Mouse (Mus musculus) T-helper 17 cell (primary cell): ENCODE data around the gene Prss29.

Source experiments
- in situ Hi-C, 2 experiments: fragments of 300-600 bp; cut with MboI, MseI; formaldehyde crosslinking; loops; 1 replicate in 1 of 2; 2 replicates in 1 of 2; pipeline ENCODE4 v1.15.1; 2025; ENCODE audit warnings: high pct_unique_total_duplicates in 2 of 2

The Prss29 gene

DNA sequence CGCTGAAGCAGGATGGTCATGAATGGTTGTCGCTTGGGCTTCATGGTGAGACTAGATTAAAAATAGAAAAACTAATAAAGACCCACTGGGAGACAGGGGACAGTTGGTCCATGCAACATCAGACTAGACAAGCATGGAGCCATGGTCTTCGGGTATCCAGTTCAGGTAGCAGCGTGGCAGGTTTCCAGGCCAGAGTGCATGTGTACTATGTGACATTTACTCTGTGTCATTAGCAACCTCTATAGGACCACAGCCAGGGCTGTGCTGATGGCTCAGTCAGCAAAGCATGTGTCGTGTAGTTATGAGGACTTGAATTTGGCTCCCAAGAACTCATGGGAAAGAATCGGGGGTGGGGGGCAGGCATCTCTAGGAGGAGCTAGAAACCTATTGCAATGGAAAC lies 21.5 kb downstream of the Prss29 start:
- in situ Hi-C loops: no loop called here

DNA sequence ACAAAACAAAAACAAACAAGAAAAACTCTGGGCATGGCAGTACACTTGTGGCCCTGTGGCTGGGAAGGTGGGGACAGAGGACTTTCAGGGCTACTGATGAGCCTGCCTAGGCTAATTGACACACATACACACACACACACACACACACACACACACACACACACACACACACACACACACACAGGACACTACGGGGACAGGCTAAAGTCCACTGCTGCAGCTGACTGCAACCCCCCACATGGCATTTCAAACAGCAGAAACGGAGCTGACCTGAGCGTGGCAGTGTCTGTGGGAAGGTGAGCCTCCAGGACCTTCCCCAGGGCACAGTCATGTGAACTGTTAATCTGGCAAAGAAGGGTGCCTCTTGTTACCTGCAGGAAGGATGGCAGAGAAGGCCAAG lies 23.0 kb downstream of the Prss29 start:
- in situ Hi-C loops: no loop called here

DNA sequence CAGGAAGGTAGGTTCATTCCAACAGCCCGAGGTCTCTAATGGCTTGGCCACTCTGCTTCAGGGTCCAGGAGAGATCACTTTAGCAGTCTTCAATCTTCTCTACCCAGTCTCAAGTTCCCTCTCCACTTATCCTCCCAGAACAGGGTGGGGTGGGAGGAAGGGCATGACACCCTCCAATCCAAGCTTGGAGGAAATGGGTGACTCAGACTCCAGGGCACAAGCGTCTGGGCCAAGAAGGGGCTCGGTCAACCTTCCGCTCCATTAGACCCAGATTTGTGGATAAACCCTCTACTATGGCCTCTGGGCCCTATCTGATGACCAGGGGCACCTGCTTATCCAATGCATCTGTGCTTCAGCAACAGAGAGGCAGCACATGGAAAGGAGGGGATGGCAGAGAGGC lies 27.0 kb downstream of the Prss29 start, which contains the start of gene Tpsab1:
Gene Tpsab1, minus strand, starts transcription at position 101 of the 400 bp plus-strand sequence.
- in situ Hi-C loops: loop anchor here in 1 of 2 experiments (5.0 kb wide), 1 partner anchor 48 kb away; the partner anchor contains the start of gene Prss34

DNA sequence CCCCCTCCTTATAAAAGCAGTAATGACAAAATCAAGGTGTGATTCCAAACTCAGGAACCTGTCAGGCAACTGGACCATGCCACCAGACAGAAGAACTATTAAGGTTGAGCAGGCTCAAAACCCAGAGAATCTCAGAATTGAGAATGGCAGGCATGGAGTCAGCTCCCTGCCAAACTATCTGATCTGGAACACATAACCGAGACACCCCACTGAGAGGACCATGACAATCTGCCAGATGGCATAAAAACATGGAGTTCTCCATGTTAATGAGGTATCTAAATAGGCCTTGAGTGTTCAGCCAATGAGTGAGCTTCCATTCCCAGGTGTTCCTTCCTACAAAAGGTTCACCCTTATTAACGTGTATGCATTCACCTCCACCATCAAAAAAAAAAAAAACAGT lies 42.8 kb downstream of the Prss29 start:
- in situ Hi-C loops: no loop called here

DNA sequence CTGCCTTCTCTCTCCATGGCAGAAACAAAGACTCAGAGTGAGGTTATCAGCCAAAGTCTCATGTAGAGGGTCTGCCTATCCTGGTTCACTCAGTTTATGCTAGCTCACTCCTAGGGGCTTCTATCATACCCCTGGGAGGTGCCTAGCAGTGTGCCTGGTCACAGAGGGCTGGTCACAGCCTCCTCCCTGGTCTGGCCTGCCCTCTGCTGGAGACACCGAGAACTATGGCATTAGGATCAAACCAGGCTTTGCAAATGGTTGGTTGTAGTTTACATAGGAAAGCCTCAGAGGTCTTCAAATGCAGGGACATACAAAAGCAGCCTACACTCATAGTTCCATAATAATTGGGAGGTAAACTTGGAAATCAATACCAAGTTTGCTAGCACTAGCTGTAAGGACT lies 45.3 kb downstream of the Prss29 start:
- in situ Hi-C loops: no loop called here

DNA sequence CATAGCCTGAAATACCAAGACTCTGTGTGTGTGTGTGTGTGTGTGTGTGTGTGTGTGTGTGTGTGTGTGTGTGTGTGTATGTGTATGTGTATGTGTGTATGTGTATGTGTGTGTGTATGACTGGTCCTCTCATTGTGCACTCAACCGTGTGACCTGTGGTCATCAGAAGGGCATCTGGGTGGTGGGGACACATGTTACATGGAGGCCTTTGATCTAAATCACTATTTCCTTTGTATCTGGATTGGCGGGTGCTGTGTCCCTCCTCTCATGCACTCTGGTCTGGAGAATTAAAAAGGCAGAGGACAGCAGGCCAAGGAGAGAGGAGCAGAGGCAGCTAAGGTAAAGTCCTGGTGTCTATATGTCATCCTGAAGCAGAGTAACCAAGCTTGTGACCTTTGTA lies 47.6 kb downstream of the Prss29 start, which contains the start of gene Tpsb2:
Gene Tpsb2, plus strand, starts transcription at position 301 of the 400 bp plus-strand sequence.
- in situ Hi-C loops: no loop called here

DNA sequence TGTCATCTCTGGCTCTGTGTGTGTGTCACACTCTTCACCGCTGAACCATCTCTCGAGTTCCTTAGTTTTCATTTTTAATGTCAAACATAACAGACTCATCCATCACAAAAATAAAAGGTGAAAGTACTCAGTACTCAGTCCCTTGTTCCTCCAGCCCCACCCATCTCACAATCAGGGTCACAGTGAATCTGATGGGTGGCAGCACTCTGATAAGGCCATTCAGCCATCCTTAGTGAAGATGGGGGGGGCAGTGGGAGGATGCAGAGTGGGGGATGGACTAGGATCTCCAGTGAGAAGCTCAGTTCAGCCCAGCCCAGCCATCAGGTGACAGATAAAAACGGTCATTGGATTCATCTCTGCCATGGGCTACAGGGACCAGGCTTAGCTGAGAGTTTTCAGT lies 50.5 kb downstream of the Prss29 start, which contains the start of gene Tpsg1:
Gene Tpsg1, plus strand, starts transcription at position 301 of the 400 bp plus-strand sequence.
- in situ Hi-C loops: no loop called here
